Mouse (Mus musculus) urinary bladder, postnatal 36 days (tissue): Measurements from ENCODE around the gene Tmem51.
"Not testable (repeated sequence)": the region's sequence is repeated elsewhere in the genome, so short reads cannot be mapped to it uniquely, and the experiment has no call there.

Source experiments
- DNase-seq, 2 experiments: peaks; one replicate each; pipeline ENCODE4 v3.0.0; 2022; ENCODE audit warnings: low spot score in 2 of 2, mixed read lengths in 1 of 2

The Tmem51 gene

GRCm38 (mm10) chr4:142024536-142024935 is 59.6 kb downstream of the Tmem51 start:
- no peak for DNase-seq

- DNase-seq: no peak
Observed at GRCm38 (mm10) chr4:142023166-142023565, 60.9 kb downstream of the Tmem51 start.

DNA sequence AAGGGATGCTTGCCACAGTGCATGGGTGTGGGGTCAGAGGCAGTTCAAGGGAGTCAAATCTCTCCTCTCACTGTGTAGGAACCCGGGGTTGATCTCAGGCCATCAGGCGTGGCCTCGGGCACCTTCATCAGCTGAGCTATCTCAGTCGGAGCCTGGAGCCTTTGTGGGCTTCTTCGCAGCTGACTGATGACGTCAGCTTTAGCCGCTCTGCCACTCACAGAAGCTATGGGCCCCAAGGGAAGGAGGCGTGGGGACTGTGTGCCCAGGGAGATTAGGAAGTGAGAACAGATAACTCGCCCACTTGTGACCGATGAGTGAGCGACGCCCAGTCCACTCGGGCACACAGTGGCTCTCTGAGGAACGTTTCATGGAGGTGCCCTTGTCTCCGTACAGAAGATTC is 66.4 kb downstream of the Tmem51 start:
- no peak for DNase-seq

DNA sequence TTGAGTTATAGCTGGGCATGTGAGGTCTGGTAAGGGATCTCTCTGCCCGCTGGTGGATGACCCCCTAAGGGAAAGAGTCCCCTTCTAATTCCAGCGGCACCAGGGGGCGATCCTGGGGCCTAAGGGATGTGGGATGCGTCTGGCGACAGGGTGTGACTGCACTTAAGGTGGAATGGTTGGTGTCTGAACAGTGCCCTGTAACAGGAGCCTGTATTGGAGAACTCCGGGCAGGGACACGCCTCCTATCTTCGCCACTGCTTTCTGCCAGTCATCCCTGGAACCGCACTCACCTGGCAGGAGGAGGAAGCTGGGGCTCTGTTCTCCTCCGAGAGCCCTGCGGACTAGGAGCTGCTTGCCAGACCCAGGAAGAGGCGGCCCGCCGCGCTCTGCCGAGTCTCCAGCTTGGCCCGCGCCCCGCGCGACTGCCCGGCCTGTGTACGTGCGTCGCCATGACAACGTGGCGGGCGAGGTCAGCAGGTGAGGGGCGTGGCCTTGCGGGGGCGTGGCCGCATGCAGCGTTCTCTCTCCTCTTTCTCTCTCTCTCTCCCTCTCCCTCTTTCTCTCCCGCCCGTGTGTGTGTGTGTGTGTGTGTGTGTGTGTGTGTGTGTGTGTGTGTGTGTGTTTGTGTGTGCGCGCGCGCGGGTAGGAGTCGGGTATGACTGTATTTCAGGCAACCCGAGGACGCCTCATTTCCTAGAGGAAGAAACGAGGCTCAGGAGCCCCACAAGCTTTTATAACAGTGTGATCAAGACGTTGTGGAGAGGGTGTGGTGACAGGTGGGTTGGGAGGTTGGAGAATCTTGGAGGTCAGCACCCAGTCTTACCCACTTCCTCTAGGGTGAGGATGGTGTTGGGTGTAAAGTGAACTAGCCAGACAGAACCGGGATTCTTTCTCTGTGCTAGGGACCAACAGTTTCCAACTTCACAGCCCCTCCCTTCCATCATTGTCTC is 69.2 kb downstream of the Tmem51 start, which contains the start of gene Fhad1:
Gene Fhad1 (minus strand): TSS at position 424 of the 950 bp plus-strand sequence.
- peak; percentile 70 to 77 for DNase-seq

DNA sequence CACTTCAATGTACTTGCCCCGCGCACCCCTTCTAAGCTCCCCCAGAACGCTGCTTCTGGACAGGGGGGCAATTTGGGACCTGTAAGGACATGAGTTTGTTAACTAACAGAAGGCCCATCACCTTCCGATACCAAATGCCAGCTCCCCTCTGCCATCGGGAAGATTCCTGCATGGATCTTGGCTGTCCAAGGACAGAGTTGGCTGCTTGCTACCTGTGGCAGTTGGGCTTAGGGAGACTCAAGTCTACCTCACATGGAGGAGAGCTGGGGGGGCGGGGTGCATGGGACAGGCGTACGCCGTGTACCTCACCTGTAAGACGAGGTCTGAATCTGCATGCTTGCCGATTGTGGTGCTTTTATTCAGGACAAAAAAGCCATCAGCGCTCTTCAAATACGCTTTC is 72.9 kb downstream of the Tmem51 start:
- no peak for DNase-seq

- DNase-seq: no peak
Observed at GRCm38 (mm10) chr4:142010441-142010840, 73.7 kb downstream of the Tmem51 start.

DNA sequence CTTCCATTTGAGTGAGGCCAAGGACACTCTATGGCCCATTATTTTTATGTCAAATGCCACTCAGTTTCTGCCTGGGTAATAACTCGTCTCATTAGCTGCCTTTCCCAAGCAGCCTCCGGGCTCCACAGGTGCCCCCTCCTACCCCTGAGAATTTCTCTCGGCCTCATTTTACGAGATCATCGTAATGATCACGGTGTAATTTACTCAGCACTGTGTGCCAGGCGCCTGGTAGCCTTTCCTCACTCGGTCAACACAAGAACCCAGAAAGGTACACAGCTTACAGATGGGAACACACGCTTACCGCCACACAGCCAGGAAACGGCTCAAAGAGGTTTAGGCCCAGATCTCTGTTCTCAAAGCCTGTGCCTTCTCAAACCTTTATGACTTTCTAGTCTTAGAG is 75.9 kb downstream of the Tmem51 start:
- DNase-seq: no peak

- no peak for DNase-seq
Observed at GRCm38 (mm10) chr4:142000581-142000980, 83.5 kb downstream of the Tmem51 start.

DNA sequence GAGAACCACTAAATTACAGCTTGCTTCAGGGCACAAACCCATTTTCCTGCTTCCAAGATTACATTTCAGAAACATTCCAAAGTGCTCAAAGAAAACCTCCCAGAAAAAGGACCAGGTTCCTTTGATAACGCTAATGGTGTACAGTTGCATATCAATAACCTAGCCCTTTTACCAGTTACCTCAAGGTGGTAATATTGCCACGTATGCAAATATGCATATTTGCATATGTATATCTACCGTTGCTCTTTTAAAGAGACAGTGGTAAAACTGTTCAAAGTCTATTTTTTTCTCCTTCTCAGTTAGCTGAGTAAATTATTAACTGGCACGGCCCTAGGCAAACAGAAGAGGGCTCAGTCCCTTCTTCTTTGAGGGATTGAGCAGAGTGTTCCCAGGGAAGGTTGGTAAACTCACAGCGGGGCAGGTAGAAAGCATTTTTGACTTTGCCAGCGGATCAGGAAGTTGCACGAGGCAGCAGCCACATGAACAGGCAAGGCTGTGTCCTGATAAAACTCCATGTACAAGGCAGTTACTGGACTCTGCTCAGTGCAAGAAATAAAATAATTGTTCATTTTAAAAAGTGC is 84.5 kb downstream of the Tmem51 start:
- no peak for DNase-seq

DNA sequence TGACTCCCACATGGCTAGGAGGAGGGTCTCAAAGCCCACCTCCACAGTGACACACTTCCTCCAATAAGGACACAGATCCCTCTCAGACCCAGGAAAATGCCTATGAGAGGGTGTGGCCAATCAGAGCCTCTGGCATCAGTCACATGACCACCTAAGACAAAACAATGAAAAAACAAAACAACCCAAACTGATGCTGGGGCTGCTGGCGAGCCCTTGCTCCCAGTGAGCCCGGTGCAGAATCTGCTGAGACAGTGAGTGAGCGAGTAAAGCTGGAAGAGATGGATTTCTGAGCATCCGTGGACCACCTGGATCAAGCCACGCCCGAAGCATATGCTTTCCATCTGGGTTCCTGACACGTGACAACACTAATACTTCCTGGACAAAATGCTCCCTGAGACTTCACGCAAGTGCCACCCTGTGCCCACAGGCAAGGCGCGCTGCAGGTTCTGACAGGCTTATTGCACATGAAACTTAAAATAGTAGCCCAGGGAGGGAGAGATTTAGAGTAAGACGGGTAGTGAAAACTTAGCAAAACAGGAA is 85.8 kb downstream of the Tmem51 start:
- peak; percentile 48 to 59 for DNase-seq

GRCm38 (mm10) chr4:141996880-141997279 is 87.2 kb downstream of the Tmem51 start:
- DNase-seq: no peak

GRCm38 (mm10) chr4:141996086-141996485 is 88.0 kb downstream of the Tmem51 start:
- DNase-seq: no peak

DNA sequence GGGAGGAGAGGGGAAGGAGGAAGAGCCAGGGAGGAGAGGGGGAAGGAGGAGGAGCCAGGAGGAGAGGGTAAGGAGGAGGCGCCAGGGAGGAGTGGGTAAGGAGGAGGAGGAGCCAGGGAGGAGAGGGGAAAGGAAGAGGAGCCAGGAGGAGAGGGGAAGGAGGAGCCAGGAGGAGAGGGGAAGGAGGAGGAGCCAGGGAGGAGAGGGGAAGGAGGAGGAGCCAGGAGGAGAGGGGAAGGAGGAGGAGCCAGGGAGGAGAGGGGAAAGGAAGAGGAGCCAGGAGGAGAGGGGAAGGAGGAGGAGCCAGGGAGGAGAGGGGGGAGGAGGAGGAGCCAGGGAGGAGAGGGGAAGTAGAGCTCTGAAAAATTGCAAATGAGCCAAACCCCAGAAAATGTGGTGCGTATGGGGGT is 90.0 kb downstream of the Tmem51 start:
- DNase-seq: not testable (repeated sequence)

GRCm38 (mm10) chr4:141993347-141994061 is 90.6 kb downstream of the Tmem51 start:
- DNase-seq: no peak

DNA sequence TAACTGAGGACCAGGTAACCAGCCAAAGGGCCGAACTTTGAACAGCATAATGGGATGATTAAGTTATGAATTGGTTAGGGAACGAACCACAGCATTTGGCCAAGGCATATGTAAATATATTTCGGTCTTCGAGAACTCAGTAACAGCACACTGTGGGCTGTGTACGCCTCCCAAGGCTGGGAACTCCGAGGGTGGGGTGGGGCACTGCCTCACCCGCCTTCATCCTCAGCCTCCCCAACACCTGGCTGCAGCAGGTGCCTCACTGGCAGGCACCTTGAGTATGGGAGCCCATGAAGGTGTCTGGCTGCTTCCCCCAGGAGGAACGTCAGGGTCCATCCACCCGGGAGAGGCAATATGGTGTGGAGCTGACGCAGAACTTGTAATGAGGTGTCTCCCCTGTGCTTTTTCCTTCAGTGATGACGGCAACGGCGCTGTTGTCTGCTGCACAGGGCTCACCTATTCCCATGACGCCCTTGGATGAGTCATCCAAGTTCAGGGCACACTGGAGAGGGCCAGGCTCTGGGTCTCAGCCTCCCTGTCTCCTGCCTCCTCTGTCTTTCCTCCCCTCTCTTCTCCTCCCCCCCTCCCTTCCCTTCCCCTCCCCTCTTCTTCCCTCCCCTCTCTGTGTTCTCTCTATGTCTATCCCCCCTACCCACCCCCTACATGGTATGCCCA is 91.4 kb downstream of the Tmem51 start:
- no peak for DNase-seq

- DNase-seq: no peak
Observed at GRCm38 (mm10) chr4:141988178-141988577, 95.9 kb downstream of the Tmem51 start.

DNA sequence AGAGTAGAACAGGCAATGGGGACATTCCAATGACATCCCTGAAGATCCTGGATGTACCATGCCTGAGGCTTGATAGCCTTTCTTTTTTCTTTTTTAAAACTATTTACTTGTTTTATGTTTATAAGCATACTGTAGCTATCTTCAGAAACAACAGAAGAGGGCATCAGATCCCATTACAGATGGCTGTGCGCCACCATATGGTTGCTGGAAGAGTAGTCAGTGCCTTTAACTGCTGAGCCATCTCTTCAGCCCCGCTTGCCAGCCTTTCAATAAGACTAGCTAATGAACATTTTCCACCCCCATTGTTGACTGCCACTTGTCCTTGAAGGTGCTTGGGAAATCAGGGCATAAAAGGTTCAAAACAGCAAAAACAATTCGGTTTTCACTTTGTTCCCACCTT is 100.4 kb downstream of the Tmem51 start:
- DNase-seq: no peak

DNA sequence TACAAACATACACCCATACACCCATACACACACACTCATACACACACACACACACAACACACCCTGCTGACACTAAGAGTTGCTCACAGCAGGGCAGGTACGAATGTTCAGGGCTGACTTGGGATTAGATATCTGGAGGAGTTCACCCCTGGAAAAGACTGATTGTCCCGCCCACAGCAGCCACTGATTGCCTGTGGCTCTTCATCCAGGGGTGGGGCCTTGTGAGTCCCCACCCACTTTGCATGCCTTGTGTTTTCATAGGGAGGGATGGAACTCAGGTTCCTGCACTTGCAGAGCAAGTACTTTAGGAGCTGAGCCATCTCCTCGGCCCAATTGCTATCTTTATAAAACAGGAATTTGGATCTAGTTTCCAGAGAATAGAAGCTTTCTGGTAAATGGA is 102.6 kb downstream of the Tmem51 start:
- DNase-seq: no peak
